Mouse (Mus musculus) cortical plate, adult 2 months (tissue): ENCODE measurements around the gene Gm20532. TPM values are rescaled to one million over a fixed set of nuclear protein-coding genes. Genes with fewer than 3 reads are reported as not detected.

ENCODE experiments used
- H3K27ac ChIP-seq: fragments of 200-500 bp; 2 replicates; pipeline ENCODE4 v1.5.1; 2012; ENCODE audit warnings: low read length, control low read depth, inconsistent platforms; ENCODE audit not compliant: insufficient read depth
- H3K4me1 ChIP-seq: fragments of 200-500 bp; 2 replicates; pipeline ENCODE4 v1.6.1; 2011; ENCODE audit warnings: low read length; ENCODE audit not compliant: control insufficient read depth, insufficient read depth
- H3K4me3 ChIP-seq: fragments of 200-500 bp; 2 replicates; pipeline ENCODE4 v1.5.1; 2011; ENCODE audit warnings: mild to moderate bottlenecking, low read length, control low read depth; ENCODE audit not compliant: insufficient read depth
- CTCF ChIP-seq: fragments of 200-500 bp; IDR thresholded peaks from 2 replicates; pipeline ENCODE4 v1.5.1; 2011; ENCODE audit warnings: mild to moderate bottlenecking, control low read depth, low read length; ENCODE audit not compliant: insufficient read depth; ENCODE audit errors: extremely low read depth
- POLR2A ChIP-seq: fragments of 200-500 bp; IDR thresholded peaks from 2 replicates; pipeline ENCODE4 v1.6.1; 2011; ENCODE audit warnings: mild to moderate bottlenecking, low read length, control low read depth; ENCODE audit not compliant: insufficient read depth; ENCODE audit errors: extremely low read depth
- polyA plus RNA-seq: library from polyadenylated mRNA; depleted of rRNA; stranded (reverse); fragments of >200 nt; gene quantifications from 2 replicates; pipeline ENCODE4 v1.2.3, GENCODE M21; 2012

Gene Gm20532
- polyA plus RNA-seq, 1 experiment = not detected

DNA sequence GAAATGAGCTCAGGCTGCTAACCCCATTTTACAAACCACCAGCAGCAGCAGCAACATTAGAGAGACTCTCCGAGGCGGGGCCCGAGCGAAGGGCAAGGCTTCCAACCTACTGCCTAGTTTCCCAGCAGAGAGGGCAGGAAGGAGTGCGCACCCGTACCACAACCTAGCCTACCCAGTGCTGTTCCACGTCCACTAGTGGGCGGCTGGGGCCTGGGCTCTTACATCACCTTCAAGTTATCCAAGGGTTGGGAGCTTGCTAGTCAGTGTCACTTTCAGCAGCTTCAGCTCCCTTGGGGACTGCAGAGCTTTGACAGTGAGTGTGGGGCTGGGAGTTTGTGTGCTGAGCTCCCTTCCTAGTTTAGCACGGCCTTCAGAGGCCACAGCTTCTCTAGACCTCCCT, 15.0 kb upstream of the Gm20532 start:
- no peak overlapping the region for H3K4me3 ChIP-seq
- peak overlapping the region; percentile 56; the same call in 1 of the 2 replicates for H3K27ac ChIP-seq
- H3K4me1 ChIP-seq = peaks cover 5% of the 10 kb centered on the region
- TF ChIP-seq POLR2A (no peak), CTCF (no peak)

DNA sequence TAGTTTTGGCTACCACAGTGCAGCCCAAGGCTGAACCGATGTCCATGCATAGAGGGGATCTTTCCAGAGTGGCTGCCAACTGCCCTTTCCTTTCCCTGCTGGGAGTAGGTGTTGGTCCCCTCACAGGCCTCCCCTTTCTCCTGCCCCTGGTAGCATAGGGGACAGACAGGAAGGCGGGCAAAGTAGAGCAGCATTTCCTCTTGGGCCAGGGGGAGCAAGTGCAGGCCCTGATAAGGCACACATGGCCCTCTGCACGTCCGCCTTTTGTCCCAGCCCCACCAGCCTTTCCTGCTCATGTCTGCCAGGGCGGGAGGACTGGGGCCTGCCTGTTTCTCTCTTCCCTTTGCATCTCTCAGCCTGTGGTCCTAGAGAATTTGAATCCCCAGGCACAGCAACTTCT, 14.6 kb upstream of the Gm20532 start:
- Histone ChIP-seq H3K4me1 (peaks cover 5% of the 10 kb centered on the region), H3K27ac (peak overlapping the region; percentile 67), H3K4me3 (no peak overlapping the region)
- no peak for TF ChIP-seq POLR2A

DNA sequence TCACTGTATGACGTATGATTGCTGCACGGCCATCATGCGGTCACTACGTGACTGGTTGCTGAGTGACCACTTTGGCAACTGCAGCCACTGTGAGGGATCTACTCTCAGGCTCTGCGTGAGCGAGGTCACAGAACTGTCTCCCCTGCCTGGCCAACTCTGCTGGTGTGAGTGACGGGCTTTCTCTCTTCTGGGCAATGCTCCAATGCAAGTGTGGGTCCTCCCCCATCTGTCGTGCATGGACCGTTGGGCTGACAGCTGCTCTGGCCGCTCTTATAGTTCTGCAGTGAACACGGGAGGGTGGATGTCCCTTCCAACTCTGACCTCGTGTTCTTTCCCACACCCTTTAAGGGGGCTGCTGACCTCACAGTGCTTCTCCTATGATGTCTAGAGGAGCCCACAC, 13.0 kb upstream of the Gm20532 start:
- Histone ChIP-seq H3K4me1 (peaks cover 5% of the 10 kb centered on the region), H3K27ac (no peak overlapping the region), H3K4me3 (no peak overlapping the region)
- TF ChIP-seq CTCF = no peak
- no peak for TF ChIP-seq POLR2A

DNA sequence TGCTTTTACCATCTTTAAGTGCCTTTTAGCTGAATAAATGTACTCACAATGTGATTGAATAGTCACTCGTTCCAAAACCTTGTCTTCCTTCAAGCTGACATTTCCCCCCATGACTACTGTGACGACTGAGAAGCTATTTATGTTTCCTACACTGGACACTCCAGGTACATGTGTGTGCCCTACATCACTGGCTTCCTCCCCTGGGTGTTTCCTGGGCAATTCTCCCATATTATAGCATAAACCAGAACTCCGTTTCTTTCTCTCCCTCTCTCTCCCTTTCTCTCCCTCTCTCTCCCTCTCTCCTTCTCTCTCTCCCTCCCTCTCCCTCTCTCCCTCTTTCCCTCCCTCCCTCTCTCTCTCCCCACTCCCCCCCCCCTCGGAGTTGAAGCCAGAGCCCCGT, 12.6 kb upstream of the Gm20532 start:
- TF ChIP-seq POLR2A (no peak), CTCF (no peak)
- Histone ChIP-seq H3K4me3 (no peak overlapping the region), H3K4me1 (peaks cover 5% of the 10 kb centered on the region), H3K27ac (no peak overlapping the region)

DNA sequence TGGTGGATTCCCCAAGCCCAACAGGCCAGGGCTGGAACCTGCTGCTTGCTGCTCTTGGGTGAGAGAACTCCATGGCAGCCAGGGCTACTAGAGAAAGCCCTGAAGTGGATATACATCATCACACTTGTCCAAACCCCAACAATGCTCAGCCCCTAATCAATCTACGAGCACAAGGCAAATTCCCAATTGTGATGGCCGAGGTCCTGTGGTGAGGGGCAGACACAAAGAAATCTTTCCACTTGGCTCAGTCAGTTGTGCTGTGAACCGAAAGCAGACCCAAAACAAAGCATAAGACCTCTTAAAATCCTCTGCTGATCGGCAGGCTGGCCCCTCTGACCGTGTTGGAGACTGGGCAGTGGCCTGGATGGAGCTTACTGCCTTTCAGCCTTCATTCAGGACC, 11.6 kb upstream of the Gm20532 start:
- no peak overlapping the region for H3K27ac ChIP-seq
- TF ChIP-seq POLR2A = no peak
- TF ChIP-seq CTCF = no peak
- peaks cover 5% of the 10 kb centered on the region for H3K4me1 ChIP-seq
- H3K4me3 ChIP-seq = no peak overlapping the region

DNA sequence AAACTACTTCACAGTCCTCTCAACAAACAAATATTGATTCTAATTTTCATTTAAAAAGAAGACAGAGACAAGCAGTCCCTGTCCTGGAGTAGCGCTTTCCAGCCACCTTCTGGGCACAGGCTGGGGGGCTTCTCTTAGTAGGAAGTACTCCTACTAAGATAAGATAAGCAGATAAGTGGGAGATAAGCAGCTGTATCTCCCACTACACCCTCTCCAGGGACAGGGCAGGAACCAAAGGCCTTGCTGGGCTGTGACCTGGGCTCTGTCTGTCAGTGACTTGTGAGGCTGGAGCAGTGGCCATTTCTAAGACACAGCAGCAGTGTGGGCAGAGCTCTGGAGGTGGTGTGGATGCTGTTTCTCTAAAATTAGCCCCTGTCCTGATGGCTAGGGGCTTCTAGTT, 11.1 kb upstream of the Gm20532 start:
- no peak overlapping the region for H3K4me3 ChIP-seq
- H3K4me1 ChIP-seq = peaks cover 5% of the 10 kb centered on the region
- TF ChIP-seq POLR2A = no peak
- TF ChIP-seq CTCF = no peak
- H3K27ac ChIP-seq = 0 out of 2 replicates have a peak overlapping the region, but pooled peaks have one; percentile 78

DNA sequence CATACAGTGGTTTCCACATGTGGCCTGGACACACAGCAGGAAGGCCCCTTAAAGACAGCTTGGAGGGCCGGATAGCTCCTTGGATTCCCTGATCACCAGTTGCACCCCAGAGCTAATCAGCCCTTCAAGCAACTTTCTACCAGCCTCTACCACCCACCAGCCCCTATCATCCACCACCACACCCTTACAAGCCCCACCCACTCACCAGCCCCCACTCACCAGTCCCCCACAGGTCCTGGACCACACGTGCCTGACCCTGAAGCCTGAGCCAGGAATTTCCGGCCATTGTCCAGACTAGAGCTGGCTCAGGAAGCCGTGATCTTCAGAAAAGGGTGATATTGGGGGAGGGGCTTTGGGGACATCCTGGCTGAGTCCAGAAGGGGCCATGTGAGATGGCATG, 10.6 kb upstream of the Gm20532 start:
- H3K27ac ChIP-seq = peak overlapping the region; percentile 78; the same call in 1 of the 2 replicates
- no peak for TF ChIP-seq POLR2A
- no peak for TF ChIP-seq CTCF
- peaks cover 5% of the 10 kb centered on the region for H3K4me1 ChIP-seq
- H3K4me3 ChIP-seq = no peak overlapping the region

DNA sequence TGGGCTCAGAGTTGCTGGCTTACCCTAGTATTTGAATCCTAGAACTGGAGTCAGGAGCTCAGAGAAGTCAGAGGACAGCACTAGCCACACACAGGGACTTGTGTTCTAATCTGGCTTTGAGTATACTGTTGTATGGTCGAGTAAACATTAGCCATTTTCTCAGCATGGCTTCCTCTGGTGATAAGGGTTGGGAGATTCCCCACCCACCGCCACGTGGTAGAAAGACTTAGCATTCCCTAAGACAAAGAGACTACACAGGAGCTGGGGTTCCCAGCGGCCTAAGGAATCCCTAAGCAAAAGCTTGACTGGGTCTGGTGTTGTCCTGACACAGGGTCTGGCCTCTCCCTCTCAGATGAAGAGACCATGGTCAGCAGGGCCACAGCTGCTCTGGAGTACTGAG, 10.0 kb upstream of the Gm20532 start:
- Histone ChIP-seq H3K4me3 (no peak overlapping the region), H3K4me1 (peaks cover 5% of the 10 kb centered on the region), H3K27ac (peak overlapping the region; percentile 70)
- TF ChIP-seq POLR2A = no peak
- no peak for TF ChIP-seq CTCF

DNA sequence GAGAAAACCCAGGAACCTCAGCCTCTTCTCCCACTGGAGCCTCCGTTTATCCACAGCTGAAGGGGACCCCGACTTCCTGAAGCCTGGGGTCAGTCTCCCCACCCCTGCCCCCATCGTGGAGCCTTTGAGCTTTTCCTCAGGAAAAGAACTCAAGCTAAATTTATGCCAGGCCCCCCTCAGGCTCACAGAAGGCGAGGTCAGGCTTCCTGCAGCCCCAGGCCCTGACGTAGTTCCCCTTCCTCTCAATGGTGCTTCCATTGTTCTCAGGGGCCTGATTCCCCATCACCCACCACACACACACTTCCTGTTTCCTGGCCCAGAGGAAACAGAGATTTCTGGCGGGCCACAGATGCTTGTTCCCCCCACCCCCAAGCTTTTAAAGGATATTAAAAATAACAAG, 8.1 kb upstream of the Gm20532 start:
- TF ChIP-seq CTCF (no peak), POLR2A (no peak)
- H3K27ac ChIP-seq = no peak overlapping the region
- peaks cover 2% of the 10 kb centered on the region; the same call in 1 of the 2 replicates for H3K4me1 ChIP-seq
- H3K4me3 ChIP-seq = no peak overlapping the region

DNA sequence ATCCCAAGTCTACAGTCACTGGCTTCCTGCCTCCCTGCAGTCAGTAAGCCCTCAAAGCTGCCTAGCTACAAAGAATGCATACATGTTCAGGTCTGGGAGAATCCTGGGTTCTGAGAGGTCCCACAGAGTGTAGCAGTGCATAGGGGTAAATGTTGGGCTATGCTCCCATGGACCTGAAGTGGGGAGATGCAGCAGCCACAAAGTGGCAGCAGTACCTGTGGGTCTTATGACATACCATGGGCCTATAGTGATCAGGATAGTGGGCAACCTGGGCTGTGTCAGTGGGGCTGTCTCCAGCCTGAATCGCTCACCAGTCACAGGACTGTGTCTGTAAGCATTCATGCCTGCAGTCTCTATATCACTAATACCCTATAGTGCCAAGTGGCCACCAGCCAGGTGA, 6.7 kb upstream of the Gm20532 start, which contains the start of gene Egfl7:
Gene Egfl7, plus strand, starts transcription at position 301 of the 400 bp plus-strand sequence.
- Histone ChIP-seq H3K27ac (peak within 1 kb of the TSS; percentile 61), H3K4me1 (no peaks in the 10 kb centered on the region), H3K4me3 (no peak within 1 kb of the TSS)
- TF ChIP-seq CTCF (no peak), POLR2A (no peak)
